Mouse (Mus musculus) heart, adult 9 months (tissue): Measurements from ENCODE around the gene Cabcoco1.
A peak's percentile ranks its signal among the peaks of the same experiment; 100 is the strongest.

Source experiments
- DNase-seq, 2 experiments: peaks; one replicate each; pipeline ENCODE4 v3.0.0; 2022; ENCODE audit warnings: low spot score in 2 of 2

Cabcoco1 gene

DNA sequence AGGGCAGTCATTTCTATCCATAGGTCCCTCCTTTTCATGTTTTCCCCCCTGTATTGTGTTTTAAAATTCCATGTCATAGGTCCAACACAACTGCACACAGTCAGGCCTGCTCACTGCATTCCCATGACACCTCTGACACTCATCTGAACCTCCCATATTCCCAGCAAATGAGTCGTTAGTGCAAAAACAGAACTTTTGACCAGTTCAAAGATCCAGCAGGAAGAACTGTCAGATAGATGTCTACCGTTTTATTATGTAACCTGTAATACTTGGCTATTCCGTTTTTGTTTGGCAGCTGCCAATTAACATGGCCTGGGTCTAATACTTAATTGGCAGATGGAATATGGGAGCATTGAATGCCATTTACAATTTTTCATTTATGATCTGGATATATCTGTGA is 34.0 kb downstream of the Cabcoco1 start:
- no peak for DNase-seq

DNA sequence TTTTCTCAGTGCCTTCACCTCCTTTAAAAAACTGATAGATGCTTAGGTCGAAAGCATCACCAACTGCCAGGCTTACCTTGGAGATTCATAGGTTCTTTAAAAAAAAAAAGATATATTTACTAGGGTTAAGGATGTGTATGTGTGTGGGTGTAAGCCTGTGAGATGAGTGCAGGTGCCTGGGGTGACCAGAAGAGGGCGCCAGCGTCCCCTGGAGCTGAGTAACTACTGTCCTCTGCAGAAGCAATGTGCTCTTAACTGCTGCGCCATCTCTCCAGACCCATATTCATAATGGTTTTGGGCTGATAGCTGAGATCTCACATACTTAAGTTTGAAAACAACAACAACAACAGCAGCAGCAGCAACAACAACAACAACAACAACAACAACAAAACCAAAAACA is 35.5 kb downstream of the Cabcoco1 start:
- DNase-seq, result no peak

- no peak for DNase-seq
Measured at GRCm38 (mm10) chr10:68504586-68505152, 37.0 kb downstream of the Cabcoco1 start.

- no peak for DNase-seq
Measured at GRCm38 (mm10) chr10:68501067-68501466, 40.6 kb downstream of the Cabcoco1 start.

- DNase-seq, result no peak
Measured at GRCm38 (mm10) chr10:68495246-68495645, 46.5 kb downstream of the Cabcoco1 start.

GRCm38 (mm10) chr10:68491557-68491956 is 50.1 kb downstream of the Cabcoco1 start:
- DNase-seq, result no peak

DNA sequence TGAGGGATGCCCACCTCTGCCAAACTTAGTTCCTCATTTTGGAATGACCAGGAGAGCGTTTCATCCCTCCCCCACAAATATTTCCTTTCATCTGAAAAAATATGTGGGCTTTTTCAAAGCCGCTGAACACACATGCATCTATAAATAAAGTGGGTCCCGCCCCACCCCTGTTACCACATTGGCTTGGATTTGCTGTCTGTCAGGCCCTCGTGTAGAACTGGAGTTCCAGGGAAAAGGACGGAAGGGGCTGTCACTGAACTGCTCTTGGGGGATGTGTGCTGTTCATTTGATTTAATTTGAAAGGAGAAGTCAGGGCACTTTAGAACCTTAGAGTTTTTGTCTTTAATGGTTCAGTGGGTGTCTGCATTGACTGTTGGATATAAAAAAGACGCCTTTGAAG is 50.9 kb downstream of the Cabcoco1 start:
- DNase-seq, result no peak

GRCm38 (mm10) chr10:68472799-68473198 is 68.9 kb downstream of the Cabcoco1 start:
- no peak for DNase-seq

DNA sequence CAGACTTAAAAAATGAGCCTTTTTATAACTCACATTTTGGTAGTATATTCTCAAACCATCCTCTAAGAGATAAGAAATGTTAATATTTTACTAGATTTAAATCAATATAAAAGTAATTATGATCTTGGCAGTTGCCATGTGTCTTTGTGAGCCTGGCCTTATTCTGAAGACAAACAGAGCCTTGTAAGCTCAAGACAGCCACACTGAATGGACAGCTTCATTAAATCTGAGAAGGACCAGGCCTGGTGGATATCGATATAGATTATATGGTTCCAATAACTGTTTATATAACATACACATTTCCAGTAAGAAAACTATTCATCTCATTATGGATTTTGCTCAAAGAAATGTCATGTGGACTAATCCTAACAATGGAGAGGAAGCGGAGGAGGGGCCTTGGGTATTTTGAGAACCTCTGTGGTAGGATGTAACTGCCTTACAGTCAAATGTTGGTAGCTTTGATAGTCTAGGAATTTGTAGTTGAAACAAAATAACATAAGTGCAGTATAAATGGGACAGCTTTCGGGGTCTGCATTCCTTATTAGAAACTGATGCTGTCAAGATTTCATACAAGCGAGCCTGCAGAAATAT is 75.9 kb downstream of the Cabcoco1 start:
- no peak for DNase-seq

GRCm38 (mm10) chr10:68464943-68465342 is 76.8 kb downstream of the Cabcoco1 start:
- peak; percentile 23 to 54 for DNase-seq

DNA sequence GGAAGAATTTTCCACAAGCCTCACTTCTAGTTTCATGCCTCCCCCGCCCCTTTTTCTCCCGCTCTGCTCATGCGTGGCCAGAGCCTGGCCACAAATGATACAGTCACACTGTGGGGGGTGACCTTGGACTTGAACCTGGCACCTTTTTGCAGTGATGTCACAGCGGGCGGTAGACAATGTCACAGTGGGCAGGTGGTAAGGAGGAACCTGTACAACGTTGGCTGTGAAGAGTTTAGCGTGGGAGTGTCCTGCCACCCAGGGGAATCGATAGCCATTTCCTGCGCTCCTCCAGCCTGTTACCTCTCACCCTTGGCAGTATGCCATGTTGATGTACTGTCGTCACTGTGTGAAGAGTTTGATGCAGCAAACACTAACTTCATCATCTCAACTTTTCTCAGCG is 81.9 kb downstream of the Cabcoco1 start:
- DNase-seq, result no peak

GRCm38 (mm10) chr10:68457019-68457418 is 84.7 kb downstream of the Cabcoco1 start:
- DNase-seq, result no peak

- no peak for DNase-seq
Measured at GRCm38 (mm10) chr10:68454541-68454940, 87.2 kb downstream of the Cabcoco1 start.

GRCm38 (mm10) chr10:68446797-68447125 is 94.9 kb downstream of the Cabcoco1 start:
- DNase-seq, result no peak

GRCm38 (mm10) chr10:68445876-68446796 is 95.6 kb downstream of the Cabcoco1 start:
- no peak for DNase-seq

DNA sequence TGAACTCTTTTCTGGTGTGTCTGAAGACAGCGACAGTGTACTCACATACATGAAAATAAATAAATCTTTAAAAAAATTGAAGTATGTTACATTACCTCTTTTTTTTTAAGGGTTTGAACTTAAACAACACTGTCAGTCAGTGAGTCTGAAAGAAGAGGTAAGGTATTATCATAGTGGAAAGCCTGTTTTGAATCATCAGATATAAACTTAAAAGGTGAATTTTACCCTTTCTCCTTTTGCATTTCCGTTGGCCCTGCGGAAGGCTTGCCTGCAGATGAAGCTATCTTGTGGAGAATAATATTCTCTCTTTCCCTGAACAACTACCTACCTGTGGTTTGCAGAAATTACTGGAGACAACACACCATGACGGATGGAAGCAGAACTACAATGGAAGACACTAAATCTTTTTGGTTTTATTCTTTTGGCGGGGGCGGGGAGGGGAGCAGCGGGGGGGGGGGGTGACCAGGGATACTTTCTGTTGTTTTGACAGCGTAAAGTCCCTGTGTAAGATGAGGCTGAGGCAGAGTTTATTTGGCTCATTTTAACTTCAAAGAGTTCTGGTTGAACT is 96.4 kb downstream of the Cabcoco1 start:
- DNase-seq, result no peak

DNA sequence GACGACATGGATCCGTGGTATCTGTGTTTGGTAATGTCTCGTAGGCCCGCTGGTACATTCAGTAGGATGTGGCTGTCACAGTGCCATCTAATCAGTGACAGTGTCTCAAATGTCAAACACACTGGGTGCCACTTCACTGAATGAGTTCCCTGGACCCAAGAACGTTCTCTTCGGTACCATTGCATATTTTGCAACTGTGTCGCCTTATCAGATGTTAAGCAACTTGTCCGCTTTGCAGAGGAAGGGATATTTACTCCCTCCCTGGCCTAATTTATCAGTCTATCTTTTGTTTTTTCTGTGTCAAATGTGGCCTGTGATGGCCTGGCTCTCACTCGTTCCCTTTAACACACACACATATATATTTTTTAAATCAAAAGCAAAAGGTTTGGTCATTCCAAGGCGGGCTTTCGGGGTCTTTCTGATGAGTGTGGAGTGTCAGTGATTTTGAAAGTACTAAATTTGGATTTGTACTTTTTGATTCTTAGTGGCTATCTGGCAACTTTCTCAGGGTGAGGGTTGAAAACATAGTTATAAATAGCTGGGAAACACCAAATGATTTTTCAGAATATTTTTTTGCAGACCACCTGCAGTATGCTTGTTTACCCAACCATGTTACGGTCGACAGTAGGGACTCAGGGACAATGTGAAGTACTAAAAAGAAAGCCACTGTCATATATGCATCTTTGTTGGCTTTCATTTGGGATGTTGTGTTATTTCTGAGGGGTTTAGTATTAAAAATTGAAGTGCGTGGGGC is 97.2 kb downstream of the Cabcoco1 start:
- no peak for DNase-seq

- DNase-seq, result no peak
Measured at GRCm38 (mm10) chr10:68443132-68443531, 98.6 kb downstream of the Cabcoco1 start.

DNA sequence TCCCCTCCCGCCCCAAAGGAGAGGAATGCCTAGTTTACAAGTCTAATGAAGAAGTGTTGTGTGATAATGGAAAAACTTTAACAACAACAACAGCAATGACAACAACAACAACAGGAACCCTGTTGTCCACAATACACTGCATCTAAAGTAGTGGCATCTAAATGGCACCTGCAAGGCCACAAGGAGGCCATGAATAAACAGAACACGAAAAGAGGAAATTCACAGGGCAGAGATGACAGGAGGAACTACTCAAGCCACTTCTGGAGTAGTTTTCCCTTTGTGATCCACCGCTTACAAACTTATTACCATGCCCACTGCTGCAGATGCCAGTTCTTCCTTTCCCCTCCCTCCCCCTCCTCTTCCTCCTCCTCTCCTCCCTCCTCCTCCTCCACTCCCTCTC is 99.0 kb downstream of the Cabcoco1 start:
- no peak for DNase-seq

GRCm38 (mm10) chr10:68441931-68442662 is 99.6 kb downstream of the Cabcoco1 start:
- DNase-seq, result no peak

- no peak for DNase-seq
Measured at GRCm38 (mm10) chr10:68440515-68440914, 101.2 kb downstream of the Cabcoco1 start.
